Mouse (Mus musculus): ENCODE data around the gene 9230112D13Rik.

9230112D13Rik gene

GRCm38 (mm10) chr14:34522701-34523100, at the start of gene 9230112D13Rik:
Gene 9230112D13Rik (minus strand): TSS chr14:34522801.
- no peak for DNase-seq (ENCODE audit: extremely low read depth, low read depth, low spot score)

- DNase-seq (ENCODE audit: extremely low read depth, low read depth, low spot score): no peak
These were observed 49.2 kb upstream of the 9230112D13Rik start for GRCm38 (mm10) chr14:34571610-34572387.

GRCm38 (mm10) chr14:34570903-34571302, 48.3 kb upstream of the 9230112D13Rik start:
- no peak for DNase-seq (ENCODE audit: extremely low read depth, low read depth, low spot score)

GRCm38 (mm10) chr14:34570294-34570693, 47.7 kb upstream of the 9230112D13Rik start:
- DNase-seq (ENCODE audit: extremely low read depth, low read depth, low spot score): no peak

GRCm38 (mm10) chr14:34569534-34570194, 47.1 kb upstream of the 9230112D13Rik start:
- DNase-seq (ENCODE audit: extremely low read depth, low read depth, low spot score): no peak

GRCm38 (mm10) chr14:34568626-34569025, 46.0 kb upstream of the 9230112D13Rik start:
- DNase-seq (ENCODE audit: extremely low read depth, low read depth, low spot score): no peak

- no peak for DNase-seq (ENCODE audit: extremely low read depth, low read depth, low spot score)
These were observed 45.1 kb upstream of the 9230112D13Rik start for GRCm38 (mm10) chr14:34567697-34568096.

GRCm38 (mm10) chr14:34566530-34566929, 43.9 kb upstream of the 9230112D13Rik start:
- DNase-seq (ENCODE audit: extremely low read depth, low read depth, low spot score): no peak

GRCm38 (mm10) chr14:34565711-34566110, 43.1 kb upstream of the 9230112D13Rik start:
- DNase-seq (ENCODE audit: extremely low read depth, low read depth, low spot score): no peak

GRCm38 (mm10) chr14:34564646-34565045, 42.0 kb upstream of the 9230112D13Rik start:
- no peak for DNase-seq (ENCODE audit: extremely low read depth, low read depth, low spot score)

GRCm38 (mm10) chr14:34562393-34562792, 39.8 kb upstream of the 9230112D13Rik start:
- DNase-seq (ENCODE audit: extremely low read depth, low read depth, low spot score): no peak

GRCm38 (mm10) chr14:34561647-34562046, 39.0 kb upstream of the 9230112D13Rik start:
- DNase-seq (ENCODE audit: extremely low read depth, low read depth, low spot score): no peak

- no peak for DNase-seq (ENCODE audit: extremely low read depth, low read depth, low spot score)
These were observed 36.3 kb upstream of the 9230112D13Rik start for GRCm38 (mm10) chr14:34558947-34559346.

- DNase-seq (ENCODE audit: extremely low read depth, low read depth, low spot score): no peak
These were observed 32.6 kb upstream of the 9230112D13Rik start for GRCm38 (mm10) chr14:34555211-34555610.

- no peak for DNase-seq (ENCODE audit: extremely low read depth, low read depth, low spot score)
These were observed 31.4 kb upstream of the 9230112D13Rik start for GRCm38 (mm10) chr14:34554047-34554446.

- DNase-seq (ENCODE audit: extremely low read depth, low read depth, low spot score): no peak
These were observed 30.9 kb upstream of the 9230112D13Rik start for GRCm38 (mm10) chr14:34553470-34553869.

GRCm38 (mm10) chr14:34552226-34552625, 29.6 kb upstream of the 9230112D13Rik start:
- no peak for DNase-seq (ENCODE audit: extremely low read depth, low read depth, low spot score)

GRCm38 (mm10) chr14:34549004-34549671, 26.5 kb upstream of the 9230112D13Rik start:
- no peak for DNase-seq (ENCODE audit: extremely low read depth, low read depth, low spot score)

GRCm38 (mm10) chr14:34548391-34549001, 25.9 kb upstream of the 9230112D13Rik start:
- DNase-seq (ENCODE audit: extremely low read depth, low read depth, low spot score): no peak

GRCm38 (mm10) chr14:34544545-34544944, 21.9 kb upstream of the 9230112D13Rik start:
- no peak for DNase-seq (ENCODE audit: extremely low read depth, low read depth, low spot score)

- no peak for DNase-seq (ENCODE audit: extremely low read depth, low read depth, low spot score)
These were observed 21.4 kb upstream of the 9230112D13Rik start for GRCm38 (mm10) chr14:34544001-34544400.
